Mouse (Mus musculus): Measurements from ENCODE around the gene Rap1gap2. TPM values are rescaled to one million over a fixed set of nuclear protein-coding genes. Genes with fewer than 3 reads are reported as not detected.
A peak's percentile ranks its signal among the peaks of the same experiment; 100 is the strongest.

Rap1gap2 gene
- total RNA-seq, 4 experiments from 2014 or later, result 74.3 to 93.7 (median 83.1) TPM

- DNase-seq (ENCODE audit: low spot score), result no peak
These were observed 198.3 kb downstream of the Rap1gap2 start for GRCm38 (mm10) chr11:74412462-74412861.

DNA sequence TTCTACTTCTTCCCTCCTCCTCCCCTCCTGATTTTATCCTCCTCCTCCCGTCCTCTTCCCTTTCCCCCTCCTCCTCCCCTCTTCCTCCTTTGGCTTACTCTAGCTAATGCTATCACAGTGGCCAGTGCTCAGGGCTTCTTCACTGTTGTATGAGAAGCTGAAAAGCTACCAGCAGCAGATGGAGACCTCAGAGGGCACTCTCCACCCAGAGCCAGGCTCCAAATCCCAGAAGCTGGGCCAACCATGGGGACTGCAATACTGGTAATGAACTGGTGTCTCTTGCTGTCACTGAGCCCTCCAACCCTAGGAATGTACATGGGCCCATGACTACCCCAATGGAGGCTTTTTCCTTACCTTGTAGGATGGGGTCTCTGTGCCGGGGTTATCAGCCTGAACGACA is 198.8 kb downstream of the Rap1gap2 start:
- DNase-seq (ENCODE audit: low spot score), result no peak

- DNase-seq (ENCODE audit: low spot score), result peak; percentile 66
These were observed 200.9 kb downstream of the Rap1gap2 start for GRCm38 (mm10) chr11:74409757-74410174.

GRCm38 (mm10) chr11:74409447-74409754 is 201.3 kb downstream of the Rap1gap2 start:
- DNase-seq (ENCODE audit: low spot score), result no peak

DNA sequence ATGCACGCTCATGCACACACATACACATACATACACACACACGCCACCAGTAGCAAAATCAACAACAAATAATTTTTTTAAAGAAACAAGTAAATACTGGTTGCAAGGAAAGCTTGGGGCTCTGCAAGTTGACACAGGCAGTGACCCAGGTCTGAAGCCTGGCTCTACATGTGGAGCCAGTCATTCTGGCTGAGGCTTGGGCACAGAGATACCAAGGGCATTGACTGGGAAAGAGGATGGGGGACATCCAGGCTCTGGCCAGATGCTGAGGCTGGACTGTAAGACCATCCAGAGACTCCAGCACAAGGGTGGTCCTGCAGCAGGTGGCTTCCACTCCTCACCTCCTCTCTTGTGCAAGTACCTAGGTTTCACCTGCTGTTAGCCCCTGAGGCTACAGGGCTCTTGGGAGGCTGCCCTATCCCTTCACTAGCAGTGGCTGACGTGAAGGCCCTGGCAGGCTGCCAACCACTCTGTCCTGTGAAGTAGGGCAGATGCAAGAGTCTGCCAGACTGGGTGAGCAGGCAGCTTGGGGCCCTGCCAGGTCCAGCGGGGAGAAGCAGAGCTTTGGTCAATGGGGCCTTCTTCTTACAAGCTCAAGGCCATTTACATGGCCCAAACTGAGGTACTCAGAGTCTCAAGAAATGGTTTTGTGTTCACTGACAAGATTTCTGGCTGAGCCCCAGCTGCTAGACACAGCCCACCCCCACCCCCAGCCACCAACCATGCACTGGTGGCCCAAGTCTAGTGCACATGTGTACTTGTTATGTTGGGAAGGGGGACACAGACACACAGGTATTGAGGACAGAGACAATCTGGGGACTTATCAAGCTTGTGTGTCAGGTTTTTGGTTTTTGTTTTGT is 201.9 kb downstream of the Rap1gap2 start:
- DNase-seq (ENCODE audit: low spot score), result peak; percentile 86

DNA sequence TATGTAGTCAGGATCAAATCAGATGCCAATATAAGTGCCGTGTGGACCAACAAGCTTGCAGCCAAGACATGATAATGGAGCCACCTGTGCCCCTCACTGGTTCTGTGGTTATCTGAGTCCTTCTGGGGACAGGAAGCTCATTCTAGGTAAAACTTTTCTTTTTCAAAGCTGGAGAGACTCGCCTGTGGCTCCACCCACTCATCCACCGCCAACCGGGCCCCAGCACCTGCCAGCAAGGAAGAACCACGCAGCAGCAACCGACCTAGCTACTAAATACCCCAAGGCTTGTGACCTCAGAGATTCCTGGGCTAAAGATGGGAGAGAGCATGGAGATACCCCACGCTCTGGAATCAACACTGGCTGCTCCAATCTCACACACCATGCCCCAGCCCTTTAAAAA is 205.5 kb downstream of the Rap1gap2 start:
- no peak for DNase-seq (ENCODE audit: low spot score)

- no peak for DNase-seq (ENCODE audit: low spot score)
These were observed 206.5 kb downstream of the Rap1gap2 start for GRCm38 (mm10) chr11:74404216-74404615.

DNA sequence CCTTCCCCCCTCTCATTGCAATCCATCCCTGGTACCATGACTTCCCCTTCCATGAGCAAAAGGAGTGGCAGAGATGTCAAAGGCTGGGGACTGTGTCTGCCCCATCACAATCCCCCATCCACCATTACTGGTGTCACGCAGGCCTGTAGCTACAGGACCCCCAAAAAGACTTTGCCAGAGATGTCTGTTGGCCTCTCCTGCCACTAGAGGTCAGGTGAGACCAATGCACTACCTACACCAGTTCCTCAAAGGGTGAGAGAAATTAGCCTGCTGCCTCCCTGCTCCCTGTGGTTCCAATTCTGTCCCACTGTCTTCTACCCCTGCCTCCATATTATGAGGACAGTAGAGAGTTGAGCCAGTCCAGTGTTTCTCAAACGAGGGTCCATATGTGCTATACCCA is 208.6 kb downstream of the Rap1gap2 start:
- no peak for DNase-seq (ENCODE audit: low spot score)

DNA sequence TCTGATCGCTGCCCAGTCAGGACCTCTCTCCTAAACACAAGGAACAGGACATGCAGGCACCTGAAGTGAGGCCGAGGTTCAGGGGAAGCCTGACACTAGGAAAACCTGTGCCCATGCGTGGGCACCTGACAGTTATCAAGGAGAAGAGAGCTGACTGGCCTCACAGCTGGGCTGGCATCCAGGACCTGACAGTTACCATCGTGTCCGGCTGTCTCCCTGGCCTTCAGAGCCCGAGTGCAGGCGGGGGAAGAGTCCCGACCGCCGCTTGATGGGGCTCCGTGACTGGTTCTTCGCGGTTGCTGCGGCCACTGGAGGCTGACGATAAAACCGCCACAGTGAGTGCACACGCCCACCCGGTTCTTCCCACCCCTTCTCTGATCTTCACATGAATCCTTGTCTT is 215.1 kb downstream of the Rap1gap2 start:
- DNase-seq (ENCODE audit: low spot score), result no peak

DNA sequence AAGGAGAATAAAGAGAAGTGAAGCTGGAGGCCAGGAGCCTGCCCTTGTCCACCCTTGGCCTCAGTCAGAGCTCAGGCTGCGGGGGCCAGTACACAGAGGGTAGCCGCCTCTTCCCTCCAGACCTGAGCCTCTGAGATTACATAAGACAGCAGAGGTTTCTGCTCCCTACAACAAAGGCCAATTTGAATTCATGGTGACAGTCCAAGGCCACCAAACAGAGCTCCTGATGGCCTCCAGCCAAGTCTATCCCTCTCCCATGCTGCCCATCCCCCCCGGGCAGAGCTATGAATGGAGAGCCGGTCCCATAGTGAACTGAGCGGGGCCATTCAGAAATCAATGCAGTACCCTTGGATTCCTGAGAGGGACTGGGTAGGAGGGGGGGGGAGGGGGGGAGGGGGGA is 217.2 kb downstream of the Rap1gap2 start:
- DNase-seq (ENCODE audit: low spot score), result no peak

- DNase-seq (ENCODE audit: low spot score), result no peak
These were observed 217.8 kb downstream of the Rap1gap2 start for GRCm38 (mm10) chr11:74392903-74393302.

- no peak for DNase-seq (ENCODE audit: low spot score)
These were observed 218.8 kb downstream of the Rap1gap2 start for GRCm38 (mm10) chr11:74391899-74392298.

DNA sequence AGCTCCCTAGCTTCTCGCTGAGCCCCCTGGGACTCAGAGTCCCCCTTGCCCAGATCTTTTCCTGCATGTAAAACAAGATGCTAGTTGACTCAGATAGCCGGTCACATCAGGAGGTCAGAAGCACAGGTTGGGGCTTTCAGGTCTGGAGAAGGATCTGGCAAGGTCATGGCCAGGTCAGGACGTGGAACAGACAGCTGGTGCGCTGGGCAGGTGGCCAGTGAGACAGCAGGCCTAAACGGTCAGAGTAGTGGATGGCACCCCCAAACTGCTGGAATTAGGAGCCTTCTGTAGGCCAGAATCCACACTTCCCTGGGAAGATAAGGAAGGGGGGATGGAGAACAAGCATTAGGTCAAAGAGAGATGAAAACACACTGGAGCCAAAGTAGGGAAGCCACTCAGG is 223.5 kb downstream of the Rap1gap2 start:
- DNase-seq (ENCODE audit: low spot score), result no peak

DNA sequence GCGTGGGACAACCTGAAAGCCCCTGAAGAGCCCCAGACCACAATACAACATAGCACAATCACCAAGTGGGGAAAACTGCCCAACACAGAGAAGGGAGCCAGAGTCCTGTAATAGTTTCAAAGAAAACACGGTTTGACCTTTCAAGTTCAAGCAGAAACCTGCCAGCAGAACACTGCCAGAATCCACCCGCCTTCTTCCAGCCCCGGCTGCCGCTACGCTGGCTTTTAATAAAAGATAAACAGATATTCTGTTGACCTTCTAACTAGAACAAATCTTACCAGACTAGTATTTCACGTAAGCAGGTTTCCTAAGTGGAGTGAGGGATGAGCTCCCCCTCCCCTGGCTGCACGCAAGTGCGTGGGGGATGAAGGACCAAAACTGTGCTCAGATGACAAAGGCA is 225.0 kb downstream of the Rap1gap2 start:
- peak; percentile 32 for DNase-seq (ENCODE audit: low spot score)

DNA sequence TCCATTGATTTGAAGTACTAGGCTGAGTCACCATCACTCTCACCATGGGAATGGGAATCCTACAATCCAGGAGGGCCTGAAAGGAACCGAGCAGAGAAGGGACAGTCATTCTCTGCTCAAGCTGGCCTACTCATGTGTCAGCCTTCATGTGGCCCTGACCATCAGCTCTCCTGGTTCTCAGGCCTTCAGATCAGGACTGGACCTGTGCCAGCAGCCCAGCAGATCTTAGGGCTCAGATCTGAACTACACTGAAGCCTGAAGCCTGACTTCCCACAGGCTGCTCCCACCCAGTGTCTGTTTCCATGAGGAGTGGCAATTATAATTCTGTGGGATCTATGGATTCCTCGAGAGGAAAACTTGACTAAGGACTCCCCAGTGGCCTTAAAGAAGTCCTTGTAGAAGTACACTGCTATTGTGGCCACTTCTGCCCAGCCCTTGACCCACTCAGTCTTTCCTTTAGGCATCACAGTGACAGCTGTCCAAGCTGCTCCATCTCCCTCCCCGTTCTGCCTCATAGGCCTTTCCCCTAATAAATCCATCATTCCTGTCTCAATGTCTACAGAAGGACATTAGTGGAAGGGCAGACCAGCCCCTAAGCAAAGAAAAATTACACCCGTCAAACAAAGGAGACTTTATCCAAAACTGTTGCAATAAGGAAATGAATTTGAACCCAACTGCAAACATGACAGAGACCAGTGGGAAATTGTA is 231.4 kb downstream of the Rap1gap2 start:
- no peak for DNase-seq (ENCODE audit: low spot score)

DNA sequence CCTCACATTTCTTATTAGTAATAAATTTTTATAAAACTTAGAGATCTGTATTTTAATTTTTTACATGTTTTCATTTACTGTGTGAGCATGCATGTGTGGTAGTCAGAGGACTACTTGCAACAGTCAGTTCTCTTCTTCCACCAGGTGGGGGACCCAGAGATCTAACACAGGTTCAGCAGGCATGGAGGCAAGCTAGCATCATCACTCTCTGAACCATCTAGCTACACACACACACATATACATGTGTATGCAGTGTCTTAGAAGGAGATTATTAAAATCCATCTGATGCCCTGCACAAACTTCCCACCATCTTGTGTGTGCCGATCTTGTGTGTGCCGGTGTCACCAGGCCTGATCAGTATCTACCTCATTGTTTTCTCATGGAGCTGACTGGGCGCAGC is 233.9 kb downstream of the Rap1gap2 start:
- peak; percentile 44 for DNase-seq (ENCODE audit: low spot score)

- peak; percentile 64 for DNase-seq (ENCODE audit: low spot score)
These were observed 239.2 kb downstream of the Rap1gap2 start for GRCm38 (mm10) chr11:74371393-74372100.

DNA sequence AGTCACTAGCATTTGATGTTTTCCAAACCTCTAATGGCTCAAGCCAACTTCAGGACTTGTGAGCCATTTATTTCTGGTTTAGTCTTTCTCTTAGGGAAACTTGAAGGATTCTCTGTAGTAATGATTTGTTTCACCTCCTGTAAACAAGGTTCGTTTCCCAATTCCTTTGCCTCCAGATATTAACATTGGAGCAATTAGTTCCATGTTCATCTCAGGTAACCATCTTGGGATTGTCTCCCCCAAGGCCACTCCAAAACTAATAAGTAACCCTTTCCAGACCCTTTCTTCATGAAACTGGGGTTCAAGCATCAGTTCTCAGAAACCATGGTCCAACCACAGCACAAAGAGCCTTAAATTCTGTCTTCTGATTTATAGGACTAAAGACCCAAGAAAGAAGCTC is 248.9 kb downstream of the Rap1gap2 start, which contains the start of gene Olfr412:
Gene Olfr412 (plus strand): TSS at position 301 of the 400 bp plus-strand sequence.
- no peak for DNase-seq (ENCODE audit: low spot score)

DNA sequence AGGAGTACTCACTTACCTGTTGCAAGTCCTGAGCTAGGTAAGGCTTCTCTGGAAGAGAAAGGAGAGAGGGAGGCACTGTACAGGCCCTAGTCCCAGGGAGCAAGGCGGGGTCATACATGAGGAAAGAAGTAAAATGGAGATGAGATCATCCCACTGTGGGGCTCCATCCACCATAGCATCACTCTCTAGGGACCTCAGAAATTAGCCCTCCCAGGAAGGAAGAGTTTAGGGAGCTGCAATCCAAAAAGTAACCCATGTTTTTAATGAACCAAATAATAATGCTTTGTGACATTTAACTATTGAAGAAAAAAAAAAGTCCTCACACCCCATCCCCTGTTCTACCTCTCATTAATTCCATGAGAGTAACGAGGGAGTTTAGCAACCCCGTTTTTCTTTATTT is 258.2 kb downstream of the Rap1gap2 start, which contains the start of gene Olfr411:
Gene Olfr411 (minus strand): TSS at position 101 of the 400 bp plus-strand sequence.
- DNase-seq (ENCODE audit: low spot score), result no peak

GRCm38 (mm10) chr11:74337931-74338330 is 272.8 kb downstream of the Rap1gap2 start, which contains the start of gene Olfr410:
Gene Olfr410, minus strand, starts transcription at chr11:74338031.
- no peak for DNase-seq (ENCODE audit: low spot score)

Data from heart, adult 8-10 months (tissue).